Mouse (Mus musculus) large intestine, adult 2 months (tissue): ENCODE results near the gene Hist2h3c1. TPM values are rescaled to one million over a fixed set of nuclear protein-coding genes. Genes with fewer than 3 reads are reported as not detected.
"Not testable (repeated sequence)": the region's sequence is repeated elsewhere in the genome, so short reads cannot be mapped to it uniquely, and the experiment has no call there.

Experiments used
- DNase-seq: peaks from one replicate; pipeline ENCODE4 v3.0.0-alpha.2; 2012; ENCODE audit warnings: low read depth, low spot score
- WGBS: fragments of 180-500 bp; shearing (Covaris S2); methylation state at CpG from one replicate; pipeline ENCODE4 v1.1.7; 2018; 5-methylcytosine and 5-hydroxymethylcytosine counted together
- polyA plus RNA-seq: library from polyadenylated mRNA; depleted of rRNA; stranded (reverse); fragments of >200 nt; gene quantifications from 2 replicates; pipeline ENCODE4 v1.2.3, GENCODE M21; 2012

Hist2h3c1 gene
- polyA plus RNA-seq, 1 experiment, result not detected

- WGBS, result 71% methylated on average over 4 of the region's 4 CpGs
Observed at GRCm38 (mm10) chr3:96230910-96231757, 15.4 kb upstream of the Hist2h3c1 start.

GRCm38 (mm10) chr3:96231758-96232120, 14.7 kb upstream of the Hist2h3c1 start:
- 62% methylated on average over 2 of the region's 2 CpGs for WGBS
- DNase-seq, result no peak

More at GRCm38 (mm10) chr3:96230910-96231757, 15.4 kb upstream of the Hist2h3c1 start:
- DNase-seq, result no peak

DNA sequence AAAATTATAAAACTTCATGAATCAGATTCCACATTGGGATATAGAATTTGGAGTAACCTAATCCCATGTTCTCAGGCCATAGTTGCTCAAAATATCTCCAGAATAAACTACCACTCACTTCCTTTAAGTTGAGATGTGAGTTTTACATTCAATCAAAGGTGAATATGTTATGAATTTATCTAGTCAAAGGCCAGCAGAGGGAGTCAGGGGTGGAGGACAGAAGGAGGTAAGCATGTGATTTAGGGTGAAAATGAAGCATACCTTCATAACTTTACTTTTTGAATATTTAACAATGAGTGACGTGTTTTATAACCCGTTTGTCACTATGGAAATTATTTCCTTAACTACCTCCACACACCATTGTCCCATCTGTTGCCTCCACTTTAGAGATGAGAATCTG, 11.6 kb upstream of the Hist2h3c1 start:
- DNase-seq, result no peak
- WGBS, result 58% methylated on average over 2 of the region's 2 CpGs

DNA sequence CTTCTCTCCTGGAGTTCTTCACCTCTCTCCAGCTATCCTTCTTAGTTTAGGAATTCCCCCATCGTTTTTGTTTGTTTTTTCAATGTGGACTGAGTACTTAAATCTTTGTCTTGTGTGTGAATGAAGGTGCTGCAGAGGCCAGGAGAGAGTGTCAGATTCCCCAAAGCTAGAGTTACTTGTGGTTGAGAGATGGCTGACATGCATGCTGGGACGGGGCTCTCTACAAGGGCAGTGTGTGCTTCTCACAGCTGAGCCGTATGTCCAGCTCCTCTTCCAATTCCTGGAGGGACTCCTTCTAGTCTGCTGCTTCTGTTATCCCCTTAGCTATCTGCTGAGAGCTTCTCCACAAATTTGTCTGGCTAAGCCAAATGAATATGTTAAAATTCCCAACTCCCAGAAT, 10.6 kb upstream of the Hist2h3c1 start:
- WGBS, result 64% methylated on average over 3 of the region's 3 CpGs
- DNase-seq, result no peak

DNA sequence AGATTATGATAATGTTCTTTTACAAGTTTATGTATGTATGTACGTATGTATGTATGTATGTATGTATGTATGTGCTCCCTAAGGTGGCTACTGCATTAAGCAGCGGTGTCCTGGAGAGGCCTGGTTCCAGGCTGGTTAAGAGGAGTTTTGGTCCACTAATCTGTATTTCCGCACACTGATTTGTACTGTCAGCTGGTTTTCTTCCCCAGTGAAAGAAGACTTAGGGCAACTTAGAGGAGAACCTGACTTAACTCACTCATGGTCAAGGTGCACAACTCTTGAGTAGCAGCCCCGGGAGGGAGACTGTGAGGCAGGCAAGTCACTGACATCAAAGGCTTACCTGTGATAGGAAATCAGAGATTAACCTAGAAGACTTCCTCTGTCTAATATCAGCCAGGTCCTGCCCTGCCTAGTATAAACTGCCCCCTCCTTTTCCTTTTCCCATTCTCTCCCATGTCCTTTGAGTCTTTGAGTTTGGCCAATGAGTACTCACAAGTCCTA, 9.6 kb upstream of the Hist2h3c1 start:
- WGBS, result 79% methylated on average over 4 of the region's 4 CpGs
- no peak for DNase-seq

DNA sequence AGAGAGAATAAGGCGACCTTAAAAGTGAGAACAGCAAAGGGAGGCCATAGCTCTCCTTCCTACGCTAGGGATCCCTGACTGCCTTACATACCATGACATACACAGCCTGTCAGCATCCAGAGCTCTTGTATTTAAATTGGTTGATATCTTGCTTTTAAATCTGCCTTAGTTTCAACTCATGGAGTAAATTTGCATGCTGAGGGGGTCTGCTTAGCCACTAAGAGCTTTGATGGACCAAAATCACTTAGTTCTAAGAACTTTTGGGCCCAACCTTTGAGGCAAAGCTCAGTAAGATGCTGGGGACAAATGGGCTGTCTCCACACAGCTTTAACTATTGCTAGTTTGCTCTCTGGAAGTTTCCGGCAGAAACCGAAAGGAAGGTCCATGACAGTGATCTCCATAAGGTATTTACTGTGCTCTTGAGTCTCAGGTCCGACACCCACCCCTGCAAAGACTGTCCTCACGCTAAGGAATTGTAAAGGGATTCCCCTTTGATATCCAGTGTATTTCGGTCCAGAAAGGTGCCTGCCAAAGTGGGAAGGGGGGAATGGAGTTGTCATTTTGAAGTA, 9.1 kb upstream of the Hist2h3c1 start:
- 35% methylated on average over 7 of the region's 7 CpGs for WGBS
- no peak for DNase-seq

GRCm38 (mm10) chr3:96237904-96238511, 8.5 kb upstream of the Hist2h3c1 start:
- 5% methylated on average over 12 of the region's 12 CpGs for WGBS
- DNase-seq, result no peak

DNA sequence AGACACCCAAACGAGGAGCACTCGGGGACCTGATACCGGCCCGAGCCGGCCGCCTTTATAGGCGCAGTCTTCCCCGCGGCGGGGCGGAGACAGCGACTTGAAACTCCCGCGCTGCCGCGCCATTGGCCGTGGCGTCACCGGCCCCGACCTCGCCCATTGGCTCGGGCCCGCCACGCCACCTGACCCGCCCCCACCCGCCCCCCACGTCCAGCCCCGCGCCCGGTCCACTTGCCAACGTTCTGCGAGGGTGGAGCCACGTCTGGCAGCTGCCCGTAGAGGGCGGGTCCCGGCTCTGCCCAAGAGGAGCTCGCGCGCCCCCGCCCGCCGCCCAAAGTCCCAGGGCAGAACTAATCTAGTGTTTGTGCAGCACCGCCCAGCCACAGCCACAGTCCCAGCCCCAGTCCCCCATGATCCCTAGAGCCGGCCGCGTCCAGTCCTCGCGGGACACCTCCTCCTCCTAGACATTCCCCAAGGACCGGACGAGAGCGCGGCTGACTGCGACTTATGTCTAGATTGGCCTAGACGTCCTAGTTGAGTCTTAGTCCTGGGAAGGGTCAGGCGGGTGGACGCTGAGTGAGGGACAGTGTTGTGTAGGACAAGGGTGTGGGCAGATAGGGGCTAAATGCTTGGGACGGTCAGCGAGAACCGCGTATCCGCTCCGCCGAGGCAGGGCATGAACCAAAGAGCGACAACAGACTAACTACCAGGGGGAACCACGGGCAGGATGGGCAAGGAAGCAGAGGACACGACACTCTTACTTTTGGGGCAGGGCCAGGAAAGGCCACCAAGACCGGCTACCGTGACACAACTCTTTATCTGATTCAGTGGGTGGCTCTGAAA, 7.3 kb upstream of the Hist2h3c1 start, which contains the start of gene Hist2h3c2:
Gene Hist2h3c2, minus strand, starts transcription at position 174 of the 840 bp plus-strand sequence.
- WGBS, result under 1% methylated on average over 26 of the region's 68 CpGs

GRCm38 (mm10) chr3:96239949-96240798, 6.3 kb upstream of the Hist2h3c1 start, which contains the start of gene Hist2h2aa2:
Hist2h2aa2 (minus strand) TSS chr3:96240276.
- not testable (repeated sequence) for DNase-seq
- 2% methylated on average over 41 of the region's 85 CpGs for WGBS

More for the DNA sequence above, 7.3 kb upstream of the Hist2h3c1 start, which contains the start of gene Hist2h3c2:
- not testable (repeated sequence) for DNase-seq

GRCm38 (mm10) chr3:96240799-96241197, 5.7 kb upstream of the Hist2h3c1 start:
- 80% methylated on average over 9 of the region's 9 CpGs for WGBS
- DNase-seq, result no peak

DNA sequence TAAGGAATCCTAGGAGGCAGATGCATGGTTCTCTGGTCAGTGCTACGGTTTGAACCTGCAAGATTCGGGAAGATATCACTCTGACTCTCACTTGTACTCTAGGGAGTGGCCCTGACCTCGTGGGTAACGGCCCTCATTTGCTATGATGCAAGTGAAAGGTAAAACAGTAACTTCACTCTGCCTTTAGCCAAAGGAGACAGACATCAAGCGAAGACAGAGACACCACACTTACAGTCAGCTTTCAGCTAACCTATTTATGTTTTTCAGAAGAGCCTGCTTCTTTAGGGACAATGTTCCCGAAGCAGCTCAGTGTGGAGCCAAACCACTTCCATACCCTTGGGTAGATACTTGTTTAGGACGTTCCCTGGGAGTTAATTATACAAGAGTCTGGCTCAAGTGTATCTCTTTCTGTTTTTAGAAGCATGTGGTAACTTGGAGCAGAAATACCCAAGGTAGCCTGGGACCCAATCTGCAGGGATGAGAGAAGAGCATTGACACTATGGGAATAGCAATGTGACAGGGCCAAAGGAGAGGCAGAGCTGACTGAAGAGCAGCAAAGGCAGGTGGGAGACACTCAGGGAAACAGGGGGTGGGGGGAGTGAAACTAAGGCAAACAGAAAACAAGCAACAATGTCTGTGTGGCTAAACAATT, 2.4 kb upstream of the Hist2h3c1 start:
- WGBS, result 36% methylated on average over 7 of the region's 7 CpGs

DNA sequence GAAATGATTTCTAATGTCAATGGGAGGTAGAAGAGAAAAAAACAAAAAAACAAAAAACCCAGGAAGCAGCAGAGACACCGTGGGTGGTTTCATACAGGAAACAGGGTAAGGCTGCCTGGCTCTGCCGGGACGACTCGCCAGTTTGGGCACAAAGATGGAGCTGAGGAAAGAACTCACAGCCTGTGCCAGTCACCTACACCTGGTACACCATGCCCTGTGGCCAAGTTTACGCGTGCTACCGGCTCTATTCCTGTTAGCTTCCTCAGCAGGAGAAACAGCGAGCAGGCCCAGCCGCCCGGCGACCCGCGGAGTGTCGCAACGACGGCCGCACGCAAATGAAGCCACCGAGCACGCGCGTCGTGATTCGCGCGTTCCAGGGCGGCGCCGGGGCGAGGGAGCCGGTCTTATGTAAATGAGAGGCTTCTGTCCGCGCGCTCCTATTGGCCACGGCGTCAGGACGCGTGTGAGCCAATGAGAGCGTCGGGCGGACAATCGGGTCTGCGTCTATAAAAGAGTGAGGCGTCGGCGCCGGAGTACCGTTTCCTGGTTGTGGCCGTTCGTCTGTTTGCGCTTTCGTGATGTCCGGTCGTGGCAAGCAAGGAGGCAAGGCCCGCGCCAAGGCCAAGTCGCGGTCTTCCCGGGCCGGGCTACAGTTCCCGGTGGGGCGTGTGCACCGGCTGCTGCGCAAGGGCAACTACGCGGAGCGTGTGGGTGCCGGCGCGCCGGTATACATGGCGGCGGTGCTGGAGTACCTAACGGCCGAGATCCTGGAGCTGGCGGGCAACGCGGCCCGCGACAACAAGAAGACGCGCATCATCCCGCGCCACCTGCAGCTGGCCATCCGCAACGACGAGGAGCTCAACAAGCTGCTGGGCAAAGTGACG, 1.2 kb upstream of the Hist2h3c1 start, which contains the start of gene Hist2h2aa1:
Gene Hist2h2aa1, plus strand, starts transcription at position 495 of the 884 bp plus-strand sequence.
- 1% methylated on average over 39 of the region's 88 CpGs for WGBS
- not testable (repeated sequence) for DNase-seq

More for the DNA sequence above, 2.4 kb upstream of the Hist2h3c1 start:
- no peak for DNase-seq

- not testable (repeated sequence) for DNase-seq
- under 1% methylated on average over 12 of the region's 21 CpGs for WGBS
Observed at GRCm38 (mm10) chr3:96246018-96246417, 467 bp upstream of the Hist2h3c1 start.

DNA sequence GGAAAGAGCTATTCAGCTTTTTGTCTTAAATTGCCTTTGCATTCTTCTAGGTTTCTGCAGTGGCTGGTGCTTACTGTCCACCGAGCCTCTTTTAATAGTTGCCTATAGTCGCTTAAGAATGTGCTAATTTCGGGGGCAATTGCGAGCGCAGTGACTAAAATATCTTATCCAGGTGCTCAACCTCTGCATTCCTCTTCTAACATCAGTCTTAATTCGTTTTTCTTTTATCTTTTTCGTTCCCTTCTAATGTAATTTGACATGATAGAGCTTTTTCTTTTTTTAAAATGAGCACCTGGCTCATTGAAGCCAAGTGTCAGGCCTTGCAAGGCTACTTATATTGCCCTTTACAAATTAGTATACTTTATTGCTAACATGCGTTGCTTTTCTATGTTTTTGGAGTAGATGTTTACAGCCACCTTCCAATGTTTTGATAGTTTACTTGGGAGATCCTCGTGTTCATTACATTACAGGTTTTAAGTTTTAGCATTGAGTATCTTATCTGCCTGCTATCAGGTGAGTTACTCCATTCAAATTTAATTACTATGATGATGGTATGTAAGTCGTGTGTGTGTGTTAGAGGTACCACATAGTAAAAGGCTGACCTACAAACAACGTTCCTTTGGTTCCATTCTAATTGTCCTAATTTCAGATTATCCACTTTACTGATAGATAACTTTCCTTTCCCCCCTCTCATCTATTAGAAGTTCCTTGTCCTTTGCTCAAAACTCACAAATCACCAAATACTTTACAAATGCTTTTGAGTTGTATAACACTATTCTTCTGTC, 1.1 kb downstream of the Hist2h3c1 start:
- WGBS, result 17% methylated on average over 11 of the region's 11 CpGs

GRCm38 (mm10) chr3:96248141-96249033, 1.9 kb downstream of the Hist2h3c1 start:
- WGBS, result 45% methylated on average over 6 of the region's 6 CpGs
- DNase-seq, result no peak

More for the DNA sequence above, 1.1 kb downstream of the Hist2h3c1 start:
- no peak for DNase-seq
